Mouse (Mus musculus) heart, adult 2 months (tissue): Measurements from ENCODE around the gene Lamc1.

Source experiments
- CTCF ChIP-seq: fragments of 200-600 bp; IDR thresholded peaks from 2 replicates; pipeline ENCODE4 v1.8.1; 2022; ENCODE audit warnings: antibody characterized with exemption, mild to moderate bottlenecking, moderate library complexity
- EP300 ChIP-seq: fragments of 200-500 bp; IDR thresholded peaks from 2 replicates; pipeline ENCODE4 v1.6.1; 2011; ENCODE audit warnings: low read depth, low read length, control low read depth; ENCODE audit not compliant: insufficient read depth
- POLR2A ChIP-seq: fragments of 200-500 bp; IDR thresholded peaks from 2 replicates; pipeline ENCODE4 v1.6.1; 2011; ENCODE audit warnings: mild to moderate bottlenecking, low read depth, low read length, control low read depth; ENCODE audit not compliant: insufficient read depth

- TF ChIP-seq CTCF (no peak), POLR2A (no peak), EP300 (no peak)
These were observed 116.9 kb downstream of the Lamc1 start for GRCm38 (mm10) chr1:153215676-153216075.
